Mouse (Mus musculus) heart, embryonic 10.5 days (tissue): ENCODE results near the gene Dner. TPM values are rescaled to one million over a fixed set of nuclear protein-coding genes. Genes with fewer than 3 reads are reported as not detected.

Source experiments
- DNase-seq: peaks from one replicate; pipeline ENCODE4 v3.0.0-alpha.2; 2017; ENCODE audit warnings: low spot score
- H3K27ac ChIP-seq: fragments of 300-500 bp; sonication (generic); 2 replicates; pipeline ENCODE4 v1.5.1; 2016; ENCODE audit warnings: mild to moderate bottlenecking
- H3K27me3 ChIP-seq: fragments of 300-500 bp; sonication (generic); 2 replicates; pipeline ENCODE4 v1.6.1; 2016; ENCODE audit warnings: mild to moderate bottlenecking; ENCODE audit not compliant: poor library complexity, insufficient read depth, severe bottlenecking
- H3K36me3 ChIP-seq: fragments of 300-500 bp; sonication (generic); 2 replicates; pipeline ENCODE4 v1.6.1; 2016; ENCODE audit warnings: mild to moderate bottlenecking, moderate library complexity
- H3K4me1 ChIP-seq: fragments of 300-500 bp; sonication (generic); 2 replicates; pipeline ENCODE4 v1.6.1; 2016; ENCODE audit warnings: mild to moderate bottlenecking
- H3K4me3 ChIP-seq: fragments of 300-500 bp; sonication (generic); 2 replicates; pipeline ENCODE4 v1.5.1; 2016; ENCODE audit warnings: mild to moderate bottlenecking, moderate library complexity
- H3K9me3 ChIP-seq: fragments of 300-500 bp; sonication (generic); 2 replicates; pipeline ENCODE4 v1.6.1; 2016; ENCODE audit warnings: mild to moderate bottlenecking, moderate library complexity
- WGBS: fragments of 180-500 bp; shearing (Covaris S2); methylation state at CpG from one replicate; pipeline ENCODE4 v1.1.7; 2016; 5-methylcytosine and 5-hydroxymethylcytosine counted together
- polyA plus RNA-seq: library from polyadenylated mRNA; unstranded; fragments of >200 nt; fragmentation: Nextera tagmentation; extraction: Ambion mirVana; gene quantifications from 2 replicates; pipeline ENCODE4 v1.2.1, GENCODE M21; 2016

Gene Dner
- polyA plus RNA-seq, 1 experiment from 2014 or later: 0.60 TPM

DNA sequence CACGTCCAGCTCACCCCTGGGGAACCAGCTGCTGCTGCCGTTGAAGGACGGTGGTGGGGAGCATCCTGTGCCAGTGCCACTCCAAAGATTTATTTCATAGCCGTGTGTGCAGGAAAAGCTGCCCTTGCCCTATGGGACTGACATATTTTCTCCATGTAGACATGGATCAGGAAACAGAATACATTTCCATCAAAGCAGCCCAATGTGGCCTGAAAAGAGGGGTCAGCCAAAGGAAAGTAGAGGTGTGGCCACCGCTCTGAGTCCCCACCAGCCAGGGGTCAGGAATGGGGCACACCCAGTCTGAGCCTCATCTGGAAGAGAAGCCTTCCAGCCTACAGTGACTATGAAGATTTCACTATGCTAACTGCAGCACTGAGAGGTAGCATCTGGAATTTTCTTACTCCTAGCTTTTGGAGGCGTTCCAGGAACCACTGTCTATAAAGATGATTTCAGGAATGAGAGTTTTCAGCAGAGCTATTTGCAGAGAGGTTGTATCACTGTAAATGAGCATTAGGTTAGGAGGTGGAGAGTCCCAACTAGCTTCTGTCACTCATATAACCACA, 189.0 kb downstream of the Dner start:
- 62% methylated on average over 6 of the region's 6 CpGs for WGBS
- no peaks in the 10 kb centered on the region for H3K36me3 ChIP-seq
- peaks cover 3% of the 10 kb centered on the region; the same call in 1 of the 2 replicates for H3K9me3 ChIP-seq
- DNase-seq: no peak
- no peaks in the 10 kb centered on the region for H3K27me3 ChIP-seq
- no peak overlapping the region for H3K4me3 ChIP-seq
- H3K27ac ChIP-seq: no peak overlapping the region
- H3K4me1 ChIP-seq: no peaks in the 10 kb centered on the region

GRCm38 (mm10) chr1:84500673-84501072, 195.3 kb downstream of the Dner start:
- no peaks in the 10 kb centered on the region for H3K36me3 ChIP-seq
- no peak overlapping the region for H3K4me3 ChIP-seq
- H3K4me1 ChIP-seq: no peaks in the 10 kb centered on the region
- H3K9me3 ChIP-seq: no peaks in the 10 kb centered on the region
- no peak for DNase-seq
- 87% methylated on average over 3 of the region's 3 CpGs for WGBS
- H3K27me3 ChIP-seq: no peaks in the 10 kb centered on the region
- H3K27ac ChIP-seq: no peak overlapping the region

DNA sequence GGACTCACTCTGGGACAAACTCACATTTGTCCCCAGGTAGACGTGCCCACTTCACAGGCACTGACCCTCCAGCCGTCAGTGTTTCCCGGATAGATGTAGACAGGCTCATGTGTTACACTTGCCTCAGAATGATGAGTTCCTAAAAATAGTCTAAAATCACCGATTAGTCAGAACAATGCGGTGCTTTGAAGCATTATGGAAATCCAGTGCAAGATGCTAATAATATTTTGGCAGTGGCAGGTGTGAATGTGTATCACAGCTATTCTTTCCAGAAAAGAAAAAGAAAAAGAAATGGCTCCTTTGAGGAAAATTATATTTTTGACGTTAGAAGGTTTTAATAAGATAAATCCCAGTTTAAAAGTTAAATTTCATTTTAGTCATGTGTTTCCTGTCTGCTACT, 204.3 kb downstream of the Dner start:
- Histone ChIP-seq H3K4me1 (no peaks in the 10 kb centered on the region), H3K9me3 (no peaks in the 10 kb centered on the region), H3K27ac (no peak overlapping the region), H3K4me3 (no peak overlapping the region), H3K27me3 (no peaks in the 10 kb centered on the region), H3K36me3 (no peaks in the 10 kb centered on the region)
- DNase-seq: no peak
- WGBS: 77% methylated on average over 6 of the region's 6 CpGs

DNA sequence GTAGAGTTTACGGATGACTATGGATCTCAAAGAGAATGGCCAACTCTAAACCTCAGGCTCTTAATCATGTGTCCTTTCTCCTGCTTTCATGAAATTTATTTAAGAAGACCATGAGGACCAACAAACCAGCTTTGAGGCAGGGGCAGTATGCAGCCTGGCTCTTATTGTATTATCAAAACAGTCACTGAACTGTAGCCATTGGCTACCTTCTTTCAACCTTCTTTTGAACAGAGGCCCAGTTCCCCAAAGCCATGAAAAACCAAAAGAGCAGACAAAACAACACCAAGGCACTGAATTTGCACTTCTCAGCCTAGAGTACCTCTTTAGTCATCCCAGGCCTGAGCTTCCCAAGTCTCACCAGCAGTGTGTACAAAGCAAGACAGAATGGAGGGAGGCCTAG, 207.5 kb downstream of the Dner start:
- H3K27me3 ChIP-seq: no peaks in the 10 kb centered on the region
- no peaks in the 10 kb centered on the region for H3K36me3 ChIP-seq
- H3K4me1 ChIP-seq: 0 out of 2 replicates have a peak, but pooled peaks cover 4% of the 10 kb centered on the region
- DNase-seq: no peak
- WGBS: 94% methylated on average over 1 of the region's 1 CpGs
- no peak overlapping the region for H3K27ac ChIP-seq
- H3K9me3 ChIP-seq: no peaks in the 10 kb centered on the region
- H3K4me3 ChIP-seq: no peak overlapping the region

GRCm38 (mm10) chr1:84485066-84485465, 211.0 kb downstream of the Dner start:
- Histone ChIP-seq H3K27me3 (no peaks in the 10 kb centered on the region), H3K27ac (no peak overlapping the region), H3K36me3 (no peaks in the 10 kb centered on the region), H3K9me3 (no peaks in the 10 kb centered on the region), H3K4me3 (no peak overlapping the region), H3K4me1 (0 out of 2 replicates have a peak, but pooled peaks cover 4% of the 10 kb centered on the region)
- DNase-seq: no peak

GRCm38 (mm10) chr1:84484577-84484976, 211.4 kb downstream of the Dner start:
- DNase-seq: no peak
- Histone ChIP-seq H3K4me1 (0 out of 2 replicates have a peak, but pooled peaks cover 4% of the 10 kb centered on the region), H3K27ac (no peak overlapping the region), H3K27me3 (no peaks in the 10 kb centered on the region), H3K9me3 (no peaks in the 10 kb centered on the region), H3K36me3 (no peaks in the 10 kb centered on the region), H3K4me3 (no peak overlapping the region)
- 89% methylated on average over 3 of the region's 3 CpGs for WGBS

DNA sequence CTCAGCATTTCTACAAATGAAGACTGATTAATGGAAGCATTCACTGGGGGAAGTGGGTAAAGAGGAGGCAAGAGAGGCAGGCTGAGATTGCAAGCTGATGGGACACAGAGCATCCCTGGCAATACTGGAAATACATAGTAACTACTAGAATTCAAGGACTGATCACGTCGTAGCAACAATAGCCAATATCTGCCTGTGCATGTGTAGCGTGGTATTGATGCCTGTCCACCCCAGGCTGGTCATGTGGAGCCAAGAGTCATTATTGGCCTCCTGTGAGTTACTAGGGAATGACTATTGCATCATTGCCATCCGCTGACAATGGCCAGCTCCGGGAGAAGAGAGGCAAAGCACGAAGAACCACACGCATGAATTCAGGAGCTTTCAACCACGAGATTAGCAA, 216.0 kb downstream of the Dner start:
- Histone ChIP-seq H3K4me1 (no peaks in the 10 kb centered on the region), H3K27me3 (no peaks in the 10 kb centered on the region), H3K27ac (no peak overlapping the region), H3K4me3 (no peak overlapping the region), H3K36me3 (no peaks in the 10 kb centered on the region), H3K9me3 (no peaks in the 10 kb centered on the region)
- 86% methylated on average over 8 of the region's 8 CpGs for WGBS
- DNase-seq: no peak

DNA sequence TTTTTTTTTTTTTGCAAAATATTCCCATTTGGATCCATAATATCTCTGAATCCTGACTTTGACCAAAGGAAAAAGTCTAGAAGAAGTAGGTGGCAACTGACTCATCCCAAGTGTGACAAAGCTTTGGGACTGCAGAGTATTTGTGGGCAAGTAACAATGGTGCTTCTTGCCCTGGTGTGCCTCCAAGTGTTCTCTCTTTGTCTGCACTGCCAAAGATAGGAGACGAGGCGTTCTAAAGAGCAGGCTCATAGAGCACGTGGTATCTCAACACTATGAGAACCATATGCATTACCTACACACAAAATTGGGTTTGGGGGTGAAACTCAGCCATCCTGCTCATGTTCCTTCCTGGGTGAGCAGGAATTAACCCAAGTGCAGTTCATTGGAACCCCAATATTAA, 221.7 kb downstream of the Dner start:
- Histone ChIP-seq H3K9me3 (no peaks in the 10 kb centered on the region), H3K36me3 (no peaks in the 10 kb centered on the region), H3K27me3 (no peaks in the 10 kb centered on the region), H3K4me3 (no peak overlapping the region), H3K27ac (no peak overlapping the region), H3K4me1 (no peaks in the 10 kb centered on the region)
- DNase-seq: no peak
- 75% methylated on average over 3 of the region's 3 CpGs for WGBS

DNA sequence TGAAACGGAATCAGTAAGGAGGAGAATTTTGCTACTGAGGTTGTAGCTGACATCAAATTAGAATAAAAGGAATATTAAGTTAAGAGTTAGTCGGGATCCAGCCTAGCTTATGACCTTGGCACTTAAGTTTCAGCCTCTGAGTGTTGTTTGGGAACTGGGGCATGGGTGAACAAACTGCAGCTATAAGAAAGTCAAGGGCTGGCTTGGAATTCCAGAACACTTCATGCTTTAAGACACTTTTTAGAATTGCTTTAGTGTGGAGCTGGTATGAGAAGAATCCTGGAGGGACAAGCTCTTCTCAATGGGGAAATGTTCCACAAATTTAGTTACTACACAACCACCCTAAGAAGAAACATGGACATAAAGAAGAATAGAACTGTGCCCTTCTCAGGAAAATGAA, 223.8 kb downstream of the Dner start:
- Histone ChIP-seq H3K4me3 (no peak overlapping the region), H3K9me3 (no peaks in the 10 kb centered on the region)
- DNase-seq: no peak

DNA sequence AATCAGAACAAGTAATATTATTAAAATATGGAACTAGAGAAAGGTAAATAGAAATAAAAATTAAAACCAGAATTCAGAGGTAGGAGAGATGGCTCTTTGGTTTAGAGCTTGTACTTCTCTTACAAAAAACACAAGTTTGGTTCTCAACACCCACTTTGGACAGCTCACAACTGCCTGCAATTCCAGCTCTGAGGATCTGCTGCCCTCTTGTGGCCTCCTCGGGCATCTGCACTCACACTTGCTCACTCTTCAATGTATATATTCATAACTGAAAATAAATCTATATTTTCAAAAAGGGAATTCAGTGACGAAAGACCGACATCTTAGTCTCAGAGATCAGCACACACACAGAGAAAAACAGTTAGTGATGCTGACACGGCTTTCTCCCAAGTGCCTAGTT, 225.7 kb downstream of the Dner start:
- WGBS: 59% methylated on average over 4 of the region's 4 CpGs
- H3K4me3 ChIP-seq: no peak overlapping the region
- no peak for DNase-seq
- H3K4me1 ChIP-seq: no peaks in the 10 kb centered on the region
- H3K27ac ChIP-seq: no peak overlapping the region
- no peaks in the 10 kb centered on the region for H3K27me3 ChIP-seq
- H3K36me3 ChIP-seq: no peaks in the 10 kb centered on the region
- no peaks in the 10 kb centered on the region for H3K9me3 ChIP-seq

More for the DNA sequence above, 223.8 kb downstream of the Dner start:
- Histone ChIP-seq H3K4me1 (no peaks in the 10 kb centered on the region), H3K27me3 (no peaks in the 10 kb centered on the region), H3K27ac (no peak overlapping the region), H3K36me3 (no peaks in the 10 kb centered on the region)
- 74% methylated on average over 2 of the region's 2 CpGs for WGBS

DNA sequence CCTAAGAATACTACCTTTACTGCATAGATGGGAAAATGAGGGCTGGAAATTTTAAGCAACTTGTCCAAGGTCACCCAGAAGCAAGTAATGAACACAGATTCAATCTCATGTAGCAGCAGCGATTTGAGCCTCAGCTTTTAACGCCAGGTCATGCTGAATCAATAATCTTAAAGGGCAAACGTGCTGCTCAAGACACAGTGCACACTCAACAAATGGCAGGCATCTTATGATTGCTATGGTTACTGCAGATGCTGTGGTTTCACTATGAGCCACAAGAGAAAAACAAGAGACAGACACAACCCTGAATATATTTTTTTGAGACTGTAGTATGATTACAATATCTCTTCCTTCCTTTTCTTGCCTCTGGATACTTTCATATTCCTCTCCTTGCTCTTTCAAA, 228.4 kb downstream of the Dner start:
- 84% methylated on average over 3 of the region's 3 CpGs for WGBS
- no peaks in the 10 kb centered on the region for H3K9me3 ChIP-seq
- no peak overlapping the region for H3K4me3 ChIP-seq
- H3K27ac ChIP-seq: no peak overlapping the region
- DNase-seq: no peak
- H3K27me3 ChIP-seq: no peaks in the 10 kb centered on the region
- no peaks in the 10 kb centered on the region for H3K4me1 ChIP-seq
- no peaks in the 10 kb centered on the region for H3K36me3 ChIP-seq

DNA sequence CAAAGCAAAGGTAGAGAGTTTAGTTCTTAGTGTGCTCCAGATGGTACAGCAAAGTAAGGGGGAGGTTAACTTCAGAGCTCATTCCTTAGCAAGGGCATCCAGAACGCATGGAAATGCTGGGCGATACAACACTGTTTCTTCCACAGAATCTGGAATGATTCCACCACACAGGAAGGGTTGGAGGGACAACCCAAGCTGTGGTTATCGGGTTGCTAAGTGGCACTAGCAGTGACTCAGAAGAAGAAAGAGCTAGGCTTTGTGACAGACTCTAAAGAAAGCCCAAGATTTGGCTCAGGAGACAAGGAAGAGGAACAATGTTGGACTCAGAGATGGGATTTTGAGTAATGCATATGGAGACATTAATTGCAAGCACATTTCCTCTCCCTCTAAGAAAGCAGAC, 231.3 kb downstream of the Dner start:
- Histone ChIP-seq H3K4me3 (no peak overlapping the region), H3K36me3 (no peaks in the 10 kb centered on the region), H3K4me1 (no peaks in the 10 kb centered on the region), H3K27me3 (no peaks in the 10 kb centered on the region), H3K27ac (no peak overlapping the region), H3K9me3 (no peaks in the 10 kb centered on the region)
- DNase-seq: no peak
- WGBS: 89% methylated on average over 3 of the region's 3 CpGs

- Histone ChIP-seq H3K4me3 (no peak overlapping the region), H3K9me3 (no peaks in the 10 kb centered on the region), H3K4me1 (no peaks in the 10 kb centered on the region), H3K27ac (no peak overlapping the region), H3K36me3 (no peaks in the 10 kb centered on the region), H3K27me3 (no peaks in the 10 kb centered on the region)
- DNase-seq: no peak
- WGBS: 86% methylated on average over 5 of the region's 5 CpGs
These were observed 231.9 kb downstream of the Dner start for GRCm38 (mm10) chr1:84463976-84464662.
